Mouse (Mus musculus): ENCODE measurements around the gene Mc1r.
"Not testable (repeated sequence)": the region's sequence is repeated elsewhere in the genome, so short reads cannot be mapped to it uniquely, and the experiment has no call there.

The Mc1r gene

GRCm38 (mm10) chr8:123411781-123412327 lies 4.9 kb downstream of the Mc1r start:
- DNase-seq (ENCODE audit: low read depth): no peak

DNA sequence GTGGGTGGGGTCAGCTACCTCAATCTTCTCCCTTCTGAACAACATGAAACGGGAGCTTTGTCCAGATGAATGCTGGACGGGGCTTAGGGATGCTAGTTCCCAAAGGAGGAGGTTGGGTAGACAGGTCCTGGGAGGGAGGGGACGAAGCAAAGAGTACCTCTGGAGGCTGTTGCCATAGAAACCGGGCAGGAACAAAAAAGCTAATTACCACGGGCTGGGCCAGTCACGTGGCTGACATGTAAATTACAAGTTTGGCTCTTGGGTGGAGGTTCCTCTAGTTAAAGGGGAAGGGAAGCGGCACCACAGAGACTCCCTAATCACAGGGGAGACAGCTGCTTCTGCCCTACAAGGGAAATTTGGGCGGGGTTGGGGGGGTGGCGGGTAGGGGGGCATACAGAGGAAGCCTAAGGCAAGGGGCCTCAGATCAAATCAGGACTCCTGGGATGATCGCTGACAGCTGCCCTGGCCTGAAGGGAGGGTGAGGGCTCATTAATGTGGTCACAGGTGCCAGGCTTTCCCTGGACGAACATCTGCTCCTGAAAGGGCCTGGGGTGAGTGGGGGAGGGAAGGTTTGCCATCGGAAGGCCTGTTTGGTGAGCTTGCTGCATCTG lies 5.8 kb downstream of the Mc1r start:
- DNase-seq (ENCODE audit: low read depth): no peak

GRCm38 (mm10) chr8:123414255-123414654 lies 7.3 kb downstream of the Mc1r start:
- DNase-seq (ENCODE audit: low read depth): no peak

- not testable (repeated sequence) for DNase-seq (ENCODE audit: low read depth)
These were observed 8.2 kb downstream of the Mc1r start for GRCm38 (mm10) chr8:123414997-123415696.

DNA sequence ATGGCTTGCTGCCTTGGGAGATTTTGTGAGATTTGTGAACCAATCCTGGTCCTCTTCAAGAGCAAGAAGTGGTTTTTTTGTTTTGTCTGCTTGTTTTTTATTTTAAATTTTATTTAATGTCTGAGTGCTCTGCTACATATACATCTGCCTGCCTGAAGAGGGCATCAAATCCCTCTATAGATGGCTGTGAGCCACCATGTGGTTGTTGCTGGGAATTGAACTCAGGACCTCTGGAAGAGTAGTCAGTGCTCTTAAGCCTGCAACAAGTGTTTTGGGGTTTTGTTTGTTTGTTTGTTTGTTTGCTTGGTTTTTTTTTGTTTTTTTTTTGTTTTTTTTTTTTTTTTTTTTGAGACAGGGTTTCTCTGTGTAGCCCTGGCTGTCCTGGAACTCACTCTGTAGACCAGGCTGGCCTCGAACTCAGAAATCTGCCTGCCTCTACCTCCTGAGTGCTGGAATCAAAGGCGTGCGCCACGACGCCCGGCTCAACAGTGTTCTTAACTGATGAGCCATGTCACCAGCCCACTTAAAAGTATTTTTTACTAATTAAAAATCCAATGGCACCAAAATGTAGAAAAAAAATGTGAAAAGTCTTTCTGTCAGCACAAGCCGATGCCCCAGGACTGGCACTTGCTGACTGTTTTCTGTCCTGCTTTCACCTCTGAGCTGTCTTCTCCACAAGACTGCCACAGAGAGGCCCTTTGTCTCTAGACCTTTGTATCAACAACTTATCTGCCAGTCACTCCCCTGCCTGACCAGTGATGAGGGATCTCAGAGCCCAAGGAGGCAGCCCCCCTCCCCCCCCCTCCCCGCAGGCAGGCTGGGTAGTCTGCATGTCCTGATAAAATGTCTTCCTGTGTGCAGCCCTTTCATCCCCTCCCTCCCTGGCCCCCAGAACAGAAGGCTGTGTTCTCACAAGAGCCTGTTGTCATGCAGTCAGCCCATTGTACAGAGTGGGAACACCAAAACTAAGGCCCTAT lies 9.3 kb downstream of the Mc1r start:
- DNase-seq (ENCODE audit: low read depth): peak; percentile 89

GRCm38 (mm10) chr8:123416944-123417555 lies 10.1 kb downstream of the Mc1r start:
- no peak for DNase-seq (ENCODE audit: low read depth)

GRCm38 (mm10) chr8:123419711-123420110 lies 12.8 kb downstream of the Mc1r start:
- DNase-seq (ENCODE audit: low read depth): no peak

- no peak for DNase-seq (ENCODE audit: low read depth)
These were observed 13.8 kb downstream of the Mc1r start for GRCm38 (mm10) chr8:123420525-123421281.

GRCm38 (mm10) chr8:123421325-123421724 lies 14.4 kb downstream of the Mc1r start:
- no peak for DNase-seq (ENCODE audit: low read depth)

- DNase-seq (ENCODE audit: low read depth): peak; percentile 75
These were observed 15.3 kb downstream of the Mc1r start for GRCm38 (mm10) chr8:123422056-123422780.

DNA sequence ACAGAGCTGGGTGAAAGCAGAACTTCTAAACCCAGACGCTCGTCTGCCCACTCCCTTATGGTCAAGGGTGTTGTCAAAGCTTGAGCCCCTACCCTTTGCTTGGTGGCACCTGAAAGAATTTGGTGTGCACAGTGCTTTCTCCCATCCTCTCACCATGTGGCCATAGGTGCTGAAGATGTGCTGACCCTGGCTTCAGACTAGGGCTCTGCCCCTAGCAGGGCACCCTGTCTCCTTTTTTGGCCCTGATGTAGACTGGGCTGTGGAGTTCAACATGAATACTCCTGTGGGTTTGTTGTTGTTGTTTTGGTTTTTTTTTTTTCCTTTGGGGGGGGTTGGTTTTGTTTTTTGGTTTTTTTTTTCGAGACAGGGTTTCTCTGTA lies 15.9 kb downstream of the Mc1r start:
- no peak for DNase-seq (ENCODE audit: low read depth)

DNA sequence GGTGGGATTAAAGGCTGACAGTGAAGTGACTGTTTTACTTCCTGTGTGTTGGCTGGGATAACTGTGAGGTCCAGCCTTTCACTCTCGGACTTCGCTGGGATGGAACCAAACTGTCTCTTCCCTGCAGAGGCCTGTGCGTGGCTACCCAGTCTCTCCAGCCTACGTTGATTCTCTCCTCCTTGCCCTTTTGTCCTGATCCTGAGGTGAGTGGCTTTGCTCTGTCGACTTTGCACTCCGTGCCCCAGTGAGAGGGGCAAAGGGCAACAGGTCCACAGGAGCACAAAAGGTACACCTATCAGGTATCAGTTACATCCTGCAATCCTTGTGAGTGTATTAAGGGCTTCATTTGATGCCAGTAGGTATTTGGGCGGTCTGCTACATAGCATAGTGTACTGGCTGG lies 16.5 kb downstream of the Mc1r start, which contains the start of gene Def8:
Def8 (plus strand) TSS at position 87 of the 400 bp plus-strand sequence.
- no peak for DNase-seq (ENCODE audit: low read depth)

DNA sequence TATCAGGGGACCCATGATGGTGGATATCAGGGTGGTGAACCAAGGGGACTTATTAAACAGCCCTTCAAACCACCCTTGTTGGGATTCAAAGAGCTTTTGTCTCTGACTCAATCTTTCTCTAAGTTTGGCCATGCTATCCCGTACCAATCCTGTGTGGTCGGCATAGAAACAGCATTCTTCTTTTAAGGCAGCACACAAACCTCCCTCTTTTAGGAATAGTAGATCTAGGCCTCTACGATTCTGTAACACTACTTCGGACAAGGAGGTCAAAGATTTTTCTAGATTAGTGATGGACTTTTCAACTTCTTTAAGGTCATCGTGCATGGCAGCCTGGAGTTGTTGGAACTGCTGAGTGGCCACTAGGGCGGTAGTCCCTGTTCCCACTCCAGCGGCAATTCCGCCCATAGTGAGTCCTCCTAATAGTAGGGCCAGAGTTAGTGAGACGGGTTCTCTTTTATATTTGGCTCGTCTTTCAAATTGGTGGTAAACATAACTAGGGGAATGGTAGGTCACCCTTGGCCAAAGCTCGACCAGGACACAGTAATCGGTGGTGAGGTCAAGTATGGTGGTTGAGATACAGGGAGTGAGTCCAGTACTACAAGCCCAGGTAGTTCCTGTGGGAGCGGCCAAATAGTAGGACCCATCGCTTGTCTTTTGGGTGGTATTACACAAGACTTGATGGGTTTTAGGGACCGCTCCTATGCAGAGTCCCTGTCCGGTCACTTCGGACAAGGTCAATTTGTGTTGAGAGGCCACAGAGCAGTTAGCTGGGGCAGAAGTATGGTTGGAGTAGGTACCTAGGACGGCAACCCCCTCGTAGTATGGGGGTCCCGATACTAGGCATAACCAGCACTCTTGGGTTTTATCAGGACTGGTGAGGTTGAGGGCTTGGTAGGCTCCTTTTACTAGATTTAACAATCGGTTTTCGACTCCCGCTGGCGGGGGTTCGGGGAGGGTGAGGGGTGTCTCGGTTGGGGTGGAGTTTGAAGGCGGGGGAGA lies 19.9 kb downstream of the Mc1r start:
- no peak for DNase-seq (ENCODE audit: low read depth)

DNA sequence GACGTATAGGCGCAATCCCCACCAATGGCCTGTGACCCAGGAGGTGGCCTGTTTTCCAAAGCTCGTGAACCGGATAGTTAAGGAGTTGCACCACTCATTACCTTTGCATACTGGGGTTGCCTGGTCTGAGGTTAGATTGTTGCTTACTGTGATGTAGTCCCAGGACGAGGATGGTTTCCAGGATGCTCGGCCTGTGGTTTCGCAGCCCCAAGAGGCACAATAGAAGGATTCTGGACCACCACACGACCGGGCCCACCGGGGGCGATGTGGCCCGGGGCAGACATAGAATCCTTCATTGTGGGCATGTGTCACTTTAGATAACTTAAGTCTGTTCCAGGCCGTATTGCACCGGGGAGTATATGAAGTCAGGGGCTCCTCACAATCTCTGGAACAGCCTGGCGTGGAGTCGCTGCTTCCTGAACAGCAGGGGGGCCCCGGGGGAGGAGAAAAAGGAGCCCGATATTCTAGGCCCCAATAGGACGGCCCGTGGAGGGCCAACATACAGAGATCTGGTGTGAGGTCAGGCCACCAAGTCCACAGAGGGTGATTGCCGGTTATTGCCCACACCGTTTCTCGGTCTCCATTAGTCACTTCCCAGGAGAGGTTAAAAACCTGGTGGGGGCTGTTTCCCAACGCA lies 20.9 kb downstream of the Mc1r start:
- no peak for DNase-seq (ENCODE audit: low read depth)

- DNase-seq (ENCODE audit: low read depth): no peak
These were observed 21.5 kb downstream of the Mc1r start for GRCm38 (mm10) chr8:123428343-123428893.

- DNase-seq (ENCODE audit: low read depth): no peak
These were observed 22.2 kb downstream of the Mc1r start for GRCm38 (mm10) chr8:123428939-123429721.

GRCm38 (mm10) chr8:123429722-123430013 lies 22.8 kb downstream of the Mc1r start:
- not testable (repeated sequence) for DNase-seq (ENCODE audit: low read depth)

- not testable (repeated sequence) for DNase-seq (ENCODE audit: low read depth)
These were observed 24.0 kb downstream of the Mc1r start for GRCm38 (mm10) chr8:123430936-123431335.

All from 416B (cell line).